8 mouse cellular contexts compared by ENCODE assay signal in genomic region chr9:64918560-64918959, GRCm38 (mm10). TPM values are rescaled to one million over a fixed set of nuclear protein-coding genes. Genes with fewer than 3 reads are reported as not detected.
DNase-seq lines count a peak whose midpoint lies in the region; ATAC-seq lines count a peak whose summit lies in the region.

No protein-coding gene starts in this region.

- 0 out of 2 replicates have a peak, but pooled peaks have one; percentile 53 for ATAC-seq in intestine, embryonic 16.5 days

- H3K4me1 ChIP-seq in embryonic facial prominence, embryonic 10.5 days = peaks cover 4% of the 10 kb centered on the region; the same call in 1 of the 2 replicates
- no peaks in the 10 kb centered on the region for H3K4me1 ChIP-seq in intestine, embryonic 16.5 days (ENCODE audit: control insufficient read depth, insufficient read depth, low read length)

- peak overlapping the region; percentile 47 for H3K4me2 ChIP-seq in intestine, embryonic 16.5 days (ENCODE audit: low read depth, low read length)

- peak; percentile 28 for DNase-seq in ovary, postnatal 36 days (ENCODE audit: low spot score)
- DNase-seq in ovary, adult 18-20 months (ENCODE audit: low spot score) = no peak
- DNase-seq in embryonic facial prominence, embryonic 10.5 days (ENCODE audit: low spot score) = peak; percentile 82
- DNase-seq in neural tube, embryonic 10.5 days (ENCODE audit: extremely low spot score, low spot score) = peak; percentile 45
- DNase-seq in cerebellum, adult 11 months = no peak
- no peak for DNase-seq in cerebellum, postnatal 36 days
- DNase-seq in left cerebral cortex, postnatal 14 days (ENCODE audit: low spot score in 2 of 2) = no peak

- H3K27me3 ChIP-seq in embryonic facial prominence, embryonic 10.5 days (replicated peaks; ENCODE audit: low read depth, poor library complexity, severe bottlenecking) = no peaks in the 10 kb centered on the region
- no peaks in the 10 kb centered on the region for H3K27me3 ChIP-seq in intestine, embryonic 16.5 days (replicated peaks; ENCODE audit: control insufficient read depth, insufficient read depth, low read length)

- H3K9ac ChIP-seq in intestine, embryonic 16.5 days (ENCODE audit: low read depth, low read length) = peak overlapping the region; percentile 55

- peak overlapping the region; percentile 56 for H3K4me3 ChIP-seq in embryonic facial prominence, embryonic 10.5 days
- H3K4me3 ChIP-seq in intestine, embryonic 16.5 days (ENCODE audit: low read length) = peak overlapping the region; percentile 42

- no peaks in the 10 kb centered on the region for H3K9me3 ChIP-seq in embryonic facial prominence, embryonic 10.5 days
- no peaks in the 10 kb centered on the region for H3K9me3 ChIP-seq in intestine, embryonic 16.5 days (ENCODE audit: control insufficient read depth, low read length)

- H3K36me3 ChIP-seq in embryonic facial prominence, embryonic 10.5 days (replicated peaks) = peaks cover 4% of the 10 kb centered on the region
- H3K36me3 ChIP-seq in intestine, embryonic 16.5 days (ENCODE audit: control insufficient read depth, insufficient read depth, low read length) = 0 out of 2 replicates have a peak, but pooled peaks cover 2% of the 10 kb centered on the region

- intact Hi-C loops in left cerebral cortex, postnatal 14 days (cut with DNase I) = no loop called here

- H3K27ac ChIP-seq in embryonic facial prominence, embryonic 10.5 days (replicated peaks) = peak overlapping the region; percentile 81
- H3K27ac ChIP-seq in intestine, embryonic 16.5 days (ENCODE audit: low read length) = no peak overlapping the region

- WGBS in embryonic facial prominence, embryonic 10.5 days = 30% methylated on average over 16 of the region's 16 CpGs
- 27% methylated on average over 16 of the region's 16 CpGs for WGBS in intestine, embryonic 16.5 days

RNA-seq across cellular contexts. Expression of gene Slc24a1, which starts 32.8 kb away (rescaled TPM):
- 0.02 and 0.04 TPM in 2 replicates for polyA plus RNA-seq in embryonic facial prominence, embryonic 10.5 days (2016; fragmentation: Nextera tagmentation; extraction: Ambion mirVana)
- 0.04 TPM in 1 of 2 replicates, not detected in the other for polyA plus RNA-seq in intestine, embryonic 16.5 days (2015; fragmentation: Nextera tagmentation; extraction: Ambion mirVana)
- total RNA-seq in left cerebral cortex, postnatal 14 days (2021) = under 1 TPM; 0.15 to 0.26 TPM

RNA-seq across cellular contexts. Expression of gene Ints14, which starts 42.1 kb away (rescaled TPM):
- polyA plus RNA-seq in embryonic facial prominence, embryonic 10.5 days (2016; fragmentation: Nextera tagmentation; extraction: Ambion mirVana) = 67.3 and 71.4 TPM in 2 replicates
- polyA plus RNA-seq in intestine, embryonic 16.5 days (2015; fragmentation: Nextera tagmentation; extraction: Ambion mirVana) = 45.1 and 49.2 TPM in 2 replicates
- 10 to 100 TPM; 21.5 to 21.8 TPM for total RNA-seq in left cerebral cortex, postnatal 14 days (2021)

Comparison
In these comparisons a context has a peak if more than half of its experiments do, and no peak if none do; other contexts are left out.
1. DNase-seq: peak in ovary, postnatal 36 days (single experiment), embryonic facial prominence, embryonic 10.5 days (single experiment) and neural tube, embryonic 10.5 days (single experiment); none in ovary, adult 18-20 months (single experiment), cerebellum, adult 11 months (single experiment), cerebellum, postnatal 36 days (0 of 2) and left cerebral cortex, postnatal 14 days (0 of 2).